Mouse (Mus musculus): Measurements from ENCODE around the gene Dhdds.

DNA sequence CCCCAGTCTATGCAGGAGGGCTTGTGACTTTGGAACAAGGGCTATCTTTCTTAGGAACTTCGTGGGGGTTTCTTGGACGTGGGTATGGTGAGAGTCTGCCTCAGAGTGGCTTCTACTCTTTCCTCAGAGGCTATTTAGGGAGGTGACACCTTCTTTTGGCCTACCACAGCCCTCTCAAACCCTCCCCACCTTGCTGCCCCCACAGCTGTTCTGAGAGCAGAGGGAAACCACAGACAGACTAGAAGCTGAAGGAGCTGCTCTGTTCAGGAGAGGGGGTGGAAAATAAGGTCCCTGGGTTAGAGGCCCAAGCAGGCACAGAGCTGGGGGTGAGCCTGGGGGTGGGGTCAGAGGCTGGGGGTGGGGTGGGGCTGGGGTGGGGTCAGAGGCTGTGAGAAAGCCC lies 42.3 kb upstream of the Dhdds start:
- TF ChIP-seq CTCF (IDR thresholded peaks at IDR 0.05; ENCODE audit: borderline replicate concordance, extremely low read depth, insufficient read depth, insufficient read length) = no peak
- TF ChIP-seq POLR2A (IDR thresholded peaks at IDR 0.05; ENCODE audit: borderline replicate concordance, extremely low read depth, insufficient read depth, insufficient read length, poor library complexity, severe bottlenecking) = no peak
